Mouse (Mus musculus): Measurements from ENCODE around the gene Blm. TPM values are rescaled to one million over a fixed set of nuclear protein-coding genes. Genes with fewer than 3 reads are reported as not detected.

Gene Blm
- polyA plus RNA-seq, 1 experiment from 2014 or later = 49.0 TPM

- peaks cover 77% of the 10 kb centered on the region for H3K36me3 ChIP-seq
- 98% methylated on average over 7 of the region's 7 CpGs for WGBS
- H3K4me3 ChIP-seq = no peak overlapping the region
- H3K27me3 ChIP-seq (ENCODE audit: low read depth, poor library complexity, severe bottlenecking) = no peaks in the 10 kb centered on the region
- H3K27ac ChIP-seq (replicated peaks) = no peak overlapping the region
- no peak for DNase-seq (ENCODE audit: low spot score)
- H3K9me3 ChIP-seq (replicated peaks) = no peaks in the 10 kb centered on the region
- no peaks in the 10 kb centered on the region for H3K4me1 ChIP-seq
Measured at GRCm38 (mm10) chr7:80473837-80474236, 61.1 kb downstream of the Blm start.

- WGBS = 93% methylated on average over 2 of the region's 2 CpGs
- peaks cover 94% of the 10 kb centered on the region for H3K36me3 ChIP-seq
Measured at GRCm38 (mm10) chr7:80468851-80469250, 66.1 kb downstream of the Blm start.

GRCm38 (mm10) chr7:80467334-80467733, 67.6 kb downstream of the Blm start:
- DNase-seq (ENCODE audit: low spot score) = no peak
- Histone ChIP-seq H3K4me1 (no peaks in the 10 kb centered on the region), H3K36me3 (peaks cover 93% of the 10 kb centered on the region), H3K27ac (replicated peaks) (no peak overlapping the region), H3K9me3 (replicated peaks) (no peaks in the 10 kb centered on the region), H3K4me3 (no peak overlapping the region), H3K27me3 (ENCODE audit: low read depth, poor library complexity, severe bottlenecking) (no peaks in the 10 kb centered on the region)
- WGBS = 92% methylated on average over 2 of the region's 2 CpGs

More at GRCm38 (mm10) chr7:80468851-80469250, 66.1 kb downstream of the Blm start:
- no peaks in the 10 kb centered on the region for H3K27me3 ChIP-seq (ENCODE audit: low read depth, poor library complexity, severe bottlenecking)
- no peak overlapping the region for H3K27ac ChIP-seq (replicated peaks)
- H3K9me3 ChIP-seq (replicated peaks) = no peaks in the 10 kb centered on the region
- no peaks in the 10 kb centered on the region for H3K4me1 ChIP-seq
- no peak overlapping the region for H3K4me3 ChIP-seq
- DNase-seq (ENCODE audit: low spot score) = no peak

- H3K9me3 ChIP-seq (replicated peaks) = no peaks in the 10 kb centered on the region
- no peaks in the 10 kb centered on the region for H3K4me1 ChIP-seq
- no peak overlapping the region for H3K4me3 ChIP-seq
- 94% methylated on average over 5 of the region's 5 CpGs for WGBS
- no peak for DNase-seq (ENCODE audit: low spot score)
- H3K36me3 ChIP-seq = peaks cover 94% of the 10 kb centered on the region
- H3K27me3 ChIP-seq (ENCODE audit: low read depth, poor library complexity, severe bottlenecking) = no peaks in the 10 kb centered on the region
- no peak overlapping the region for H3K27ac ChIP-seq (replicated peaks)
Measured at GRCm38 (mm10) chr7:80464831-80465230, 70.1 kb downstream of the Blm start.

GRCm38 (mm10) chr7:80461891-80462290, 73.0 kb downstream of the Blm start:
- Histone ChIP-seq H3K4me3 (no peak overlapping the region), H3K36me3 (peaks cover 95% of the 10 kb centered on the region), H3K4me1 (no peaks in the 10 kb centered on the region), H3K9me3 (replicated peaks) (no peaks in the 10 kb centered on the region), H3K27ac (replicated peaks) (no peak overlapping the region), H3K27me3 (ENCODE audit: low read depth, poor library complexity, severe bottlenecking) (no peaks in the 10 kb centered on the region)
- 90% methylated on average over 7 of the region's 7 CpGs for WGBS
- DNase-seq (ENCODE audit: low spot score) = no peak

- no peak overlapping the region for H3K27ac ChIP-seq (replicated peaks)
- no peak for DNase-seq (ENCODE audit: low spot score)
- WGBS = 94% methylated on average over 4 of the region's 4 CpGs
- no peaks in the 10 kb centered on the region for H3K9me3 ChIP-seq (replicated peaks)
- H3K27me3 ChIP-seq (ENCODE audit: low read depth, poor library complexity, severe bottlenecking) = no peaks in the 10 kb centered on the region
- no peaks in the 10 kb centered on the region for H3K4me1 ChIP-seq
- H3K36me3 ChIP-seq = peaks cover 94% of the 10 kb centered on the region
- H3K4me3 ChIP-seq = no peak overlapping the region
Measured at GRCm38 (mm10) chr7:80460892-80461291, 74.0 kb downstream of the Blm start.

- Histone ChIP-seq H3K9me3 (replicated peaks) (no peaks in the 10 kb centered on the region), H3K36me3 (peaks cover 93% of the 10 kb centered on the region), H3K27ac (replicated peaks) (no peak overlapping the region), H3K27me3 (ENCODE audit: low read depth, poor library complexity, severe bottlenecking) (no peaks in the 10 kb centered on the region), H3K4me3 (no peak overlapping the region), H3K4me1 (no peaks in the 10 kb centered on the region)
- no peak for DNase-seq (ENCODE audit: low spot score)
- WGBS = 96% methylated on average over 5 of the region's 5 CpGs
Measured at GRCm38 (mm10) chr7:80460199-80460598, 74.7 kb downstream of the Blm start.

GRCm38 (mm10) chr7:80457831-80458343, 77.0 kb downstream of the Blm start:
- DNase-seq (ENCODE audit: low spot score) = no peak
- no peak overlapping the region for H3K4me3 ChIP-seq
- H3K4me1 ChIP-seq = no peaks in the 10 kb centered on the region
- no peak overlapping the region for H3K27ac ChIP-seq (replicated peaks)
- 86% methylated on average over 3 of the region's 3 CpGs for WGBS
- H3K27me3 ChIP-seq (ENCODE audit: low read depth, poor library complexity, severe bottlenecking) = no peaks in the 10 kb centered on the region
- H3K9me3 ChIP-seq (replicated peaks) = no peaks in the 10 kb centered on the region
- H3K36me3 ChIP-seq = peaks cover 95% of the 10 kb centered on the region

GRCm38 (mm10) chr7:80457241-80457640, 77.7 kb downstream of the Blm start:
- Histone ChIP-seq H3K27me3 (ENCODE audit: low read depth, poor library complexity, severe bottlenecking) (no peaks in the 10 kb centered on the region), H3K27ac (replicated peaks) (no peak overlapping the region), H3K4me3 (no peak overlapping the region), H3K36me3 (peaks cover 96% of the 10 kb centered on the region), H3K9me3 (replicated peaks) (no peaks in the 10 kb centered on the region), H3K4me1 (no peaks in the 10 kb centered on the region)
- DNase-seq (ENCODE audit: low spot score) = no peak
- 88% methylated on average over 6 of the region's 6 CpGs for WGBS

GRCm38 (mm10) chr7:80456327-80456726, 78.6 kb downstream of the Blm start:
- WGBS = 89% methylated on average over 6 of the region's 6 CpGs
- DNase-seq (ENCODE audit: low spot score) = no peak
- Histone ChIP-seq H3K27me3 (ENCODE audit: low read depth, poor library complexity, severe bottlenecking) (no peaks in the 10 kb centered on the region), H3K4me1 (no peaks in the 10 kb centered on the region), H3K27ac (replicated peaks) (no peak overlapping the region), H3K9me3 (replicated peaks) (no peaks in the 10 kb centered on the region), H3K4me3 (no peak overlapping the region), H3K36me3 (peaks cover 97% of the 10 kb centered on the region)

GRCm38 (mm10) chr7:80455505-80456160, 79.3 kb downstream of the Blm start:
- no peak overlapping the region for H3K27ac ChIP-seq (replicated peaks)
- H3K4me3 ChIP-seq = no peak overlapping the region
- H3K4me1 ChIP-seq = no peaks in the 10 kb centered on the region
- no peaks in the 10 kb centered on the region for H3K27me3 ChIP-seq (ENCODE audit: low read depth, poor library complexity, severe bottlenecking)
- DNase-seq (ENCODE audit: low spot score) = no peak
- H3K9me3 ChIP-seq (replicated peaks) = no peaks in the 10 kb centered on the region
- H3K36me3 ChIP-seq = peaks cover 92% of the 10 kb centered on the region
- 86% methylated on average over 4 of the region's 4 CpGs for WGBS

GRCm38 (mm10) chr7:80454786-80455185, 80.1 kb downstream of the Blm start:
- Histone ChIP-seq H3K4me3 (no peak overlapping the region), H3K4me1 (no peaks in the 10 kb centered on the region), H3K27me3 (ENCODE audit: low read depth, poor library complexity, severe bottlenecking) (no peaks in the 10 kb centered on the region), H3K36me3 (peaks cover 83% of the 10 kb centered on the region), H3K27ac (replicated peaks) (no peak overlapping the region), H3K9me3 (replicated peaks) (no peaks in the 10 kb centered on the region)
- DNase-seq (ENCODE audit: low spot score) = no peak
- WGBS = 95% methylated on average over 2 of the region's 2 CpGs

GRCm38 (mm10) chr7:80453997-80454396, 80.9 kb downstream of the Blm start:
- no peaks in the 10 kb centered on the region for H3K9me3 ChIP-seq (replicated peaks)
- peaks cover 75% of the 10 kb centered on the region for H3K36me3 ChIP-seq
- H3K4me1 ChIP-seq = no peaks in the 10 kb centered on the region
- no peak overlapping the region for H3K27ac ChIP-seq (replicated peaks)
- DNase-seq (ENCODE audit: low spot score) = no peak
- H3K27me3 ChIP-seq (ENCODE audit: low read depth, poor library complexity, severe bottlenecking) = no peaks in the 10 kb centered on the region
- no peak overlapping the region for H3K4me3 ChIP-seq
- WGBS = 89% methylated on average over 5 of the region's 5 CpGs

Data from midbrain, embryonic 10.5 days (tissue).